Mouse (Mus musculus) hindbrain, embryonic 10.5 days (tissue): ENCODE measurements around the gene Gse1. TPM values are rescaled to one million over a fixed set of nuclear protein-coding genes. Genes with fewer than 3 reads are reported as not detected.

Source experiments
- DNase-seq: peaks from one replicate; pipeline ENCODE4 v3.0.0-alpha.2; 2017; ENCODE audit warnings: low spot score
- H3K27ac ChIP-seq: fragments of 300-500 bp; sonication (generic); 2 replicates; pipeline ENCODE4 v1.5.1; 2016; ENCODE audit warnings: mild to moderate bottlenecking, moderate library complexity
- H3K27me3 ChIP-seq: fragments of 300-500 bp; sonication (generic); 2 replicates; pipeline ENCODE4 v1.6.1; 2016; ENCODE audit warnings: mild to moderate bottlenecking; ENCODE audit not compliant: poor library complexity, insufficient read depth, severe bottlenecking
- H3K36me3 ChIP-seq: fragments of 300-500 bp; sonication (generic); 2 replicates; pipeline ENCODE4 v1.6.1; 2016; ENCODE audit warnings: mild to moderate bottlenecking, moderate library complexity
- H3K4me1 ChIP-seq: fragments of 300-500 bp; sonication (generic); replicated peaks from 2 replicates; pipeline ENCODE4 v1.6.1; 2016; ENCODE audit warnings: mild to moderate bottlenecking
- H3K4me3 ChIP-seq: fragments of 300-500 bp; sonication (generic); 2 replicates; pipeline ENCODE4 v1.5.1; 2016; ENCODE audit warnings: mild to moderate bottlenecking, moderate library complexity
- H3K9me3 ChIP-seq: fragments of 300-500 bp; sonication (generic); 2 replicates; pipeline ENCODE4 v1.6.1; 2016; ENCODE audit warnings: mild to moderate bottlenecking, moderate library complexity
- WGBS: fragments of 180-500 bp; shearing (Covaris S2); methylation state at CpG from one replicate; pipeline ENCODE4 v1.1.7; 2016; 5-methylcytosine and 5-hydroxymethylcytosine counted together
- polyA plus RNA-seq: library from polyadenylated mRNA; unstranded; fragments of >200 nt; fragmentation: Nextera tagmentation; extraction: Ambion mirVana; gene quantifications from 2 replicates; pipeline ENCODE4 v1.2.1, GENCODE M21; 2016

Gse1 gene
- polyA plus RNA-seq, 1 experiment from 2014 or later = 22.9 TPM

GRCm38 (mm10) chr8:120375170-120375569 is 146.9 kb downstream of the Gse1 start:
- Histone ChIP-seq H3K9me3 (no peaks in the 10 kb centered on the region), H3K4me3 (no peak overlapping the region), H3K36me3 (no peaks in the 10 kb centered on the region), H3K27me3 (peaks cover 22% of the 10 kb centered on the region), H3K4me1 (peaks cover 99% of the 10 kb centered on the region), H3K27ac (peak overlapping the region; percentile 87)
- no peak for DNase-seq
- 33% methylated on average over 5 of the region's 5 CpGs for WGBS

GRCm38 (mm10) chr8:120376215-120376614 is 148.0 kb downstream of the Gse1 start:
- 29% methylated on average over 4 of the region's 4 CpGs for WGBS
- Histone ChIP-seq H3K27me3 (peaks cover 33% of the 10 kb centered on the region), H3K4me3 (no peak overlapping the region), H3K9me3 (no peaks in the 10 kb centered on the region), H3K4me1 (peaks cover 99% of the 10 kb centered on the region), H3K36me3 (no peaks in the 10 kb centered on the region), H3K27ac (peak overlapping the region; percentile 81)
- no peak for DNase-seq

DNA sequence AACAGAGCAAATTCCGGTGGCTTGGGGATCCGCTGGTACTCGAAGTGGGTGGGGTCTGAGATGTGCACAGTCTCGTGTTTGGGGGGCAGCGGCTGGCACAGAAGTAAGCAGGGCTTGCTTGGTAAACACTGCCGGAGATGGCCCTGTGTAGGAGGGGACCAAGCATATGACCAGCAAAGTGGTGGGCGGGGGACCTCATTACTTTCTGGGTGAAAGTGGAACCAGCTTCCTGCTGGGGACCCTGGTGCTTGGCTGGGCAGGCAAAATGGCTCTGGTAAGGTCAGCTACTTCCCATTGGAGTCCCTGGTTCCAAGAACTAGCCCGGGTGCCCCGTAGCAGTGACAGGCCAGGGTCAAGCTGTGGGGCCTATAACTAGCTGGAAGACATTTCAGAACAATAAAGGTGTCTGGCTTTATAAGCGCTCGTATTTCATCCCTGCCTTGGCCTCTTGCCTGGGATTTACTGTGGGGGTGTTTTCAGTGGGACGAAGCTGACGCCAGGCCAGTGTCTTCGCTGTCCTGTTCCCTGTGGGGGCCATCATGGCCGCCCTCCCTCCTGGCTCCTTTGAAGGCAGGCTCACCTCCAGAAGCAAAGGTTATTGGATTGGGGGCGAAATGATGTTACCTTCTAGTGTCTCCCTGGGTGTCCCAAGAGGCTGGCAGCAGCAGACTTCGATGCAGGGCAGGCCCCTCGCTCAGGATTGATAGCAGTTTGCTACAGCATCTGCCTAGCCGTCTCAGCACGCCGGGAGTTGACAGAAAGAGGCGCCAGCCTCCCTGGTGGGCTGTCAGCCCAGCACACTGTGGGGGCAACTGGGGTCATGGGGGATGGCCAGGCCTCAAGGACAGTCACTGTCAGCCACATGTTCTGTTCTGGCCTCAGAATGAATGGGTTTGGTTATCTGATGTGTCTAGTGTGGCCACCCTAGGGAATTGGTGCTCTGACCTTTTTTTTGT is 148.9 kb downstream of the Gse1 start:
- no peak overlapping the region for H3K4me3 ChIP-seq
- H3K9me3 ChIP-seq = no peaks in the 10 kb centered on the region
- H3K27ac ChIP-seq = peak overlapping the region; percentile 81
- no peaks in the 10 kb centered on the region for H3K36me3 ChIP-seq
- H3K27me3 ChIP-seq = peaks cover 38% of the 10 kb centered on the region
- DNase-seq = no peak
- 44% methylated on average over 22 of the region's 22 CpGs for WGBS
- peaks cover 99% of the 10 kb centered on the region for H3K4me1 ChIP-seq

DNA sequence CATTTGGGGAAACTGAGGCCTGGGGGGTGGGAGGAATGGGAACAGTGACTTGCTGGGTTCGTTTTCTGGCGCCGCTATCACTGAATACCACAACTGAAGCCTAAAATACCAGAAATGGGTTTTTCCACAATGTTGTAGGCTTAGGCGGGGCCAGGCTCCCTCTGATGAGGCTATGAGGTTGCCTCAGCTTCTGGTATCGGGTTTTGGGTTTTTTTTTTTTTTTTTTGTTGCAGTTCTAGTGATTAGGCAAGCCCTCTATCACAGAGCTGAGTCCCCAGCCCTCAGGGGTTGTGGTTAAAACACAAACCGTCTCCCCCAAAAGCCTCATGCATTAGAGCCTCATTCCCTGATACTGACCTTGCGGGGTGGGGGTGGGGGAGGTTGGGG is 149.5 kb downstream of the Gse1 start:
- Histone ChIP-seq H3K9me3 (no peaks in the 10 kb centered on the region), H3K27ac (peak overlapping the region; percentile 81), H3K4me3 (no peak overlapping the region), H3K36me3 (no peaks in the 10 kb centered on the region), H3K4me1 (peaks cover 99% of the 10 kb centered on the region), H3K27me3 (peaks cover 44% of the 10 kb centered on the region)
- DNase-seq = no peak
- 50% methylated on average over 7 of the region's 7 CpGs for WGBS

GRCm38 (mm10) chr8:120378306-120378705 is 150.1 kb downstream of the Gse1 start:
- H3K27me3 ChIP-seq = peaks cover 44% of the 10 kb centered on the region
- peak overlapping the region; percentile 81 for H3K27ac ChIP-seq
- H3K4me3 ChIP-seq = no peak overlapping the region
- H3K9me3 ChIP-seq = no peaks in the 10 kb centered on the region
- H3K36me3 ChIP-seq = no peaks in the 10 kb centered on the region
- WGBS = 50% methylated on average over 16 of the region's 16 CpGs
- no peak for DNase-seq
- peaks cover 99% of the 10 kb centered on the region for H3K4me1 ChIP-seq

DNA sequence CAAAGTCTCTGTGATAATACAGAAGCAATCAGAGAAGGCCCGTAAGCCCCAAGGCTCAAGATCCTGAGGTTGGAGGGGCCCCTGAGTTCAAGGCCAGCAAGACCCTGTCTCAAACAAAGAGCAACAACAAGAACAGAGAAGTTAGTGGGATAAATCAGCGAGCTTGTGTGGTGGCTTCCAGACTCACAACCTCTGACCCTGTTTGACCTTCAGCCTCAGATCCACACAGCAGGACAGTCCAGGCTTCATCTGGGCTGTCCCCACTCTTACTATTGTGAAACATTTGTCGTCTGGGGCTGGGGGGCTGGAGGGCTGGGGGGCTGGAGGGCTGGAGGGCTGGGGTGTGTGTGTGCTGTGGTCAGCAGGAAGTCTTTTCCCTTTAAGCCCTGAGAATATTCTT is 150.8 kb downstream of the Gse1 start:
- DNase-seq = no peak
- WGBS = 16% methylated on average over 3 of the region's 3 CpGs
- peak overlapping the region; percentile 81 for H3K27ac ChIP-seq
- peaks cover 48% of the 10 kb centered on the region for H3K27me3 ChIP-seq
- peaks cover 99% of the 10 kb centered on the region for H3K4me1 ChIP-seq
- no peaks in the 10 kb centered on the region for H3K9me3 ChIP-seq
- no peaks in the 10 kb centered on the region for H3K36me3 ChIP-seq
- H3K4me3 ChIP-seq = no peak overlapping the region

GRCm38 (mm10) chr8:120381865-120382264 is 153.6 kb downstream of the Gse1 start:
- peaks cover 78% of the 10 kb centered on the region for H3K4me1 ChIP-seq
- H3K27me3 ChIP-seq = peaks cover 48% of the 10 kb centered on the region
- no peak for DNase-seq
- H3K36me3 ChIP-seq = no peaks in the 10 kb centered on the region
- no peak overlapping the region for H3K4me3 ChIP-seq
- 45% methylated on average over 4 of the region's 4 CpGs for WGBS
- no peaks in the 10 kb centered on the region for H3K9me3 ChIP-seq
- H3K27ac ChIP-seq = peak overlapping the region; percentile 82

DNA sequence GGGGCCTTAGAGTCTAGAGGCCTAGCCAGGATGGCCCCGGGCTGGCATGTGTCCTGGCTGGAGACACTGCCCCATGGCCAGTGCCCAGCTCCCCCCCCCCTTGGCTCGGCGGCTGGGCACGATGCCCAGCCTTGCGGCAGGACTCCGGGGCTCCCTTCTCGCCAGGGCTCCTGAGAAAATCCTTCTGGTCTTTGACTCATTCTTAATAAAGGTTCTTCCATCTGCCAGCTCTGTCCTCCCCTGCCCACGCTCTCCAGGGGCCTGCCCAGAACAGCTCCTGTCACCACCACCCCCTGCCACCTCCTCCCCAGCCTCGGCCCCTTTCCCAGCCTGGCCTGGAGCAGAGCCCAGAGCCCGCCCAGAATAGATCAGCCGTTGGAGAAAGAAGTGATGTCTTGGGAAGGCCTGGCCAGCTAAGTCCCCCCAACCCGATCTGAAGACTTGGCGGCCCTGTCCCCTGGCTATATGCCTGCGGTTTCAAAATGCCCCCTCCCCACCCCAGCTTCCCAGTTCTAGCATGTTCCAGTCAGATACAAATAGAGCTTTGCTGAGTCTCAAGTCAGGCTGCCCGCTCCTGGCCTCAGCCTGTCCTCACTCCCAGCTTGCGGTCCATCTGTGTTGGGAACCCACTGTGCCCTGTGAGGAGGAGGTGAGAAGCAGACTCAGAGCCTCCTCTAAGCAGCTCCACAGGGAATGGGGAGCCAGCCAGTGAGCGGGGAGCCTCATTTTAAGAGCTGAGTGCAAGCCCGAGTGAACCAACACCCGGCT is 154.4 kb downstream of the Gse1 start:
- H3K4me1 ChIP-seq = peaks cover 75% of the 10 kb centered on the region
- H3K27ac ChIP-seq = peak overlapping the region; percentile 82
- no peak for DNase-seq
- no peaks in the 10 kb centered on the region for H3K36me3 ChIP-seq
- 74% methylated on average over 19 of the region's 19 CpGs for WGBS
- H3K27me3 ChIP-seq = peaks cover 46% of the 10 kb centered on the region
- no peaks in the 10 kb centered on the region for H3K9me3 ChIP-seq
- H3K4me3 ChIP-seq = no peak overlapping the region

GRCm38 (mm10) chr8:120383204-120383560 is 154.9 kb downstream of the Gse1 start:
- no peak for DNase-seq
- peaks cover 75% of the 10 kb centered on the region for H3K4me1 ChIP-seq
- H3K27me3 ChIP-seq = peaks cover 47% of the 10 kb centered on the region
- H3K9me3 ChIP-seq = no peaks in the 10 kb centered on the region
- no peak overlapping the region for H3K4me3 ChIP-seq
- H3K27ac ChIP-seq = peak overlapping the region; percentile 82
- WGBS = 77% methylated on average over 6 of the region's 6 CpGs
- no peaks in the 10 kb centered on the region for H3K36me3 ChIP-seq

DNA sequence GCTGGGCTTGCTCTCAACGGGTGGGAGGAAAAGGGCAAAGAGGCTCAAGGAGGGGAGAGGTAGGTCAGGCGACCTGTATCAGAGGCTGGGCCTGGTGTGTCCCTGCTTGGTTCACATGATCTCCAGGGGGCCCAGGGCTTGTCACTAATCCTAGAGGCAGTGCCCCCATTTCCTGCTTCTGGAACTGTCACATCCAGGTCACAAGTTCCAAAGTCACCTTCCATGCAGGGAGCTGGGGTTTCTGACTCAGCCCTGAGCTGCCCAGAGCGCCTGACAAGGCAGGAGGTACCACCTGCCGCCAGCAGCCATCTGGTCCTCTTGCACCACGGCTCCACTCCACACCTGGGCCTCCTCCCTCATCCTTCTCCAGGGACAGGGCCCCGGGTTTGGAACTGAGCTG is 155.5 kb downstream of the Gse1 start:
- Histone ChIP-seq H3K4me3 (no peak overlapping the region), H3K9me3 (no peaks in the 10 kb centered on the region), H3K4me1 (peaks cover 73% of the 10 kb centered on the region), H3K27me3 (peaks cover 51% of the 10 kb centered on the region), H3K27ac (peak overlapping the region; percentile 82), H3K36me3 (no peaks in the 10 kb centered on the region)
- WGBS = 48% methylated on average over 6 of the region's 6 CpGs
- no peak for DNase-seq

DNA sequence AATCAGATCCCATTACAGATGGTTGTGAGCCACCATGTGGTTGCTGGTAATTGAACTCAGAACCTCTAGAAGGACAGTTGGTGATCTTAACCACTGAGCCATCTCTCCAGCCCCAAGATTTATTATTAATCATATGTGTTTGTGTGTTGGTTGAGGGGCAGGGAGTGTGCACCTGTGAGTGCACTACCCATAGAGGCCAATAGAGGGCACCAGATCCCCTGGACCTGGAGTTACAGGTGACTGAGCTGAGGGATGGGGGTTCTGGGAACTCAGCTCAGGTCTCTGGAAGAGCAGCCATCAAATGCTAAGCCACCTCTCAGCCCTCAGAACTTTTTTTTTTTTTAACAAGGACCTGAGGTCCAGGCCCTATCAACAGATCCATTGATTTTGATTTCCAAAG is 156.5 kb downstream of the Gse1 start:
- H3K4me3 ChIP-seq = no peak overlapping the region

GRCm38 (mm10) chr8:120388246-120388645 is 160.0 kb downstream of the Gse1 start:
- 0 out of 2 replicates have a peak overlapping the region, but pooled peaks have one; percentile 14 for H3K27ac ChIP-seq
- peaks cover 52% of the 10 kb centered on the region for H3K4me1 ChIP-seq
- H3K36me3 ChIP-seq = no peaks in the 10 kb centered on the region
- H3K27me3 ChIP-seq = peaks cover 18% of the 10 kb centered on the region
- no peak overlapping the region for H3K4me3 ChIP-seq
- WGBS = 91% methylated on average over 6 of the region's 6 CpGs
- no peak for DNase-seq
- no peaks in the 10 kb centered on the region for H3K9me3 ChIP-seq

More for the DNA sequence above, 156.5 kb downstream of the Gse1 start:
- no peaks in the 10 kb centered on the region for H3K9me3 ChIP-seq
- no peaks in the 10 kb centered on the region for H3K36me3 ChIP-seq
- no peak overlapping the region for H3K27ac ChIP-seq
- no peak for DNase-seq
- peaks cover 62% of the 10 kb centered on the region for H3K4me1 ChIP-seq
- H3K27me3 ChIP-seq = peaks cover 48% of the 10 kb centered on the region

DNA sequence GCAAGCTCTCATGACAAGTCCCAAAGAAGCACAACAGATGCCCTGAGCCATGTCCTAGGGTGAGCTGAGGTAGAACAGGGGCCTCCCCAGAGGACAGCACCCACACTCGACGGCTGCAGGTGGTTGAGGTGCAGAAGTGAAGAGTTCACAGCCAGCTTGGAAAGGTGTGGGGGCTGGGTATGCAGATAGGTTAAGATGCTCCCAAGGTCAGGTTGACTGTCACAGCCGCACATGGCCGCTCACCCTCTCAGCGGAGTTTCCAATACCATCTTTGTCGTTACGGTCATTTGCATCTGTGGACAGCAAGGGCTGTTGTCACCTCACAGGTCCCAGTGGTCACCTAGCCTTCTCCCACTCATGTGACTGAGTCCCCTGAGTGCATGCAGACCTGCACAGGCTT is 162.3 kb downstream of the Gse1 start:
- WGBS = 90% methylated on average over 7 of the region's 7 CpGs
- Histone ChIP-seq H3K36me3 (no peaks in the 10 kb centered on the region), H3K9me3 (no peaks in the 10 kb centered on the region), H3K27me3 (peaks cover 16% of the 10 kb centered on the region), H3K4me3 (no peak overlapping the region), H3K27ac (no peak overlapping the region), H3K4me1 (peaks cover 57% of the 10 kb centered on the region)
- DNase-seq = no peak
